8 mouse cellular contexts compared by ENCODE assay signal in genomic region chr6:65042491-65043171, GRCm38 (mm10). TPM values are rescaled to one million over a fixed set of nuclear protein-coding genes. Genes with fewer than 3 reads are reported as not detected.
A peak's percentile ranks its signal among the peaks of the same experiment; 100 is the strongest.
DNase-seq lines count a peak whose midpoint lies in the region; ATAC-seq and TF ChIP-seq lines count a peak whose summit lies in the region.

TSS of gene Smarcad1 (plus strand) at chr6:65042583.

- peaks cover 34% of the 10 kb centered on the region for H3K36me3 ChIP-seq in kidney, embryonic 14.5 days (ENCODE audit: control insufficient read depth, insufficient read depth, low read length)
- H3K36me3 ChIP-seq in limb, embryonic 15.5 days: peaks cover 26% of the 10 kb centered on the region

- ATAC-seq in kidney, embryonic 14.5 days (ENCODE audit: low FRiP score, low TSS enrichment): peak; percentile 93
- ATAC-seq in limb, embryonic 15.5 days (ENCODE audit: insufficient number of reproducible peaks, low FRiP score, low TSS enrichment, low read depth): peak; percentile 90

- peak within 1 kb of the TSS; percentile 88 for H3K4me2 ChIP-seq in kidney, embryonic 14.5 days (replicated peaks; ENCODE audit: low read depth, low read length)
- H3K4me2 ChIP-seq in limb, embryonic 15.5 days: peak within 1 kb of the TSS; percentile 66

- H3K4me1 ChIP-seq in bone marrow macrophage, adult 2 months (ENCODE audit: control insufficient read depth, insufficient read depth, low read length): peaks cover 9% of the 10 kb centered on the region
- peaks cover 2% of the 10 kb centered on the region; the same call in 1 of the 2 replicates for H3K4me1 ChIP-seq in embryonic fibroblast, embryonic 13.5 days (ENCODE audit: control insufficient read depth, insufficient read depth, low read length)
- peaks cover 5% of the 10 kb centered on the region; the same call in 1 of the 2 replicates for H3K4me1 ChIP-seq in kidney, embryonic 14.5 days (ENCODE audit: control insufficient read depth, insufficient read depth, low read length)
- H3K4me1 ChIP-seq in limb, embryonic 15.5 days: peaks cover 7% of the 10 kb centered on the region

- TF ChIP-seq CTCF in bone marrow macrophage, adult 2 months (IDR thresholded peaks at IDR 0.05; ENCODE audit: low read depth, low read length): no peak
- TF ChIP-seq CTCF in embryonic fibroblast, embryonic 13.5 days (IDR thresholded peaks at IDR 0.05; ENCODE audit: borderline replicate concordance, insufficient read depth, low read length): no peak

- DNase-seq in A20 (ENCODE audit: low read depth, low spot score): peak; percentile 89
- DNase-seq in heart, adult 9 months (ENCODE audit: low spot score in 2 of 2): peak; percentile 87 to 92
- peak; percentile 62 to 87 for DNase-seq in monocyte, adult 2 months (ENCODE audit: low read depth in 1 of 2, low spot score in 2 of 2)
- peak; percentile 76 to 82 for DNase-seq in spleen, postnatal 36 days (ENCODE audit: low spot score in 2 of 2)

- peak within 1 kb of the TSS; percentile 86 for H3K4me3 ChIP-seq in bone marrow macrophage, adult 2 months (ENCODE audit: insufficient read depth, low read length)
- peak within 1 kb of the TSS; percentile 92 for H3K4me3 ChIP-seq in embryonic fibroblast, embryonic 13.5 days (ENCODE audit: insufficient read depth, low read length)
- peak within 1 kb of the TSS; percentile 81 for H3K4me3 ChIP-seq in kidney, embryonic 14.5 days (ENCODE audit: low read length)
- H3K4me3 ChIP-seq in limb, embryonic 15.5 days: peak within 1 kb of the TSS; percentile 85

- peak within 1 kb of the TSS; percentile 97 for H3K9ac ChIP-seq in kidney, embryonic 14.5 days (ENCODE audit: low read depth, low read length)
- peak within 1 kb of the TSS; percentile 95 for H3K9ac ChIP-seq in limb, embryonic 15.5 days

- under 1% methylated on average over 78 of the region's 81 CpGs for WGBS in kidney, embryonic 14.5 days
- under 1% methylated on average over 80 of the region's 81 CpGs for WGBS in limb, embryonic 15.5 days

- peak within 1 kb of the TSS; percentile 86 for H3K27ac ChIP-seq in bone marrow macrophage, adult 2 months (ENCODE audit: insufficient read depth, low read depth, low read length)
- peak within 1 kb of the TSS; percentile 92 for H3K27ac ChIP-seq in embryonic fibroblast, embryonic 13.5 days (ENCODE audit: insufficient read depth, low read length)
- H3K27ac ChIP-seq in kidney, embryonic 14.5 days (ENCODE audit: low read depth, low read length): peak within 1 kb of the TSS; percentile 94
- peak within 1 kb of the TSS; percentile 97 for H3K27ac ChIP-seq in limb, embryonic 15.5 days

- no peaks in the 10 kb centered on the region for H3K9me3 ChIP-seq in kidney, embryonic 14.5 days (ENCODE audit: control insufficient read depth, low read length)
- no peaks in the 10 kb centered on the region for H3K9me3 ChIP-seq in limb, embryonic 15.5 days

- no peak for TF ChIP-seq POLR2A in bone marrow macrophage, adult 2 months (IDR thresholded peaks at IDR 0.05; ENCODE audit: borderline replicate concordance, low read depth, low read length)
- peak; percentile 63 for TF ChIP-seq POLR2A in embryonic fibroblast, embryonic 13.5 days (IDR thresholded peaks at IDR 0.05; ENCODE audit: low read depth, low read length)

- no peaks in the 10 kb centered on the region for H3K27me3 ChIP-seq in kidney, embryonic 14.5 days (ENCODE audit: control insufficient read depth, insufficient read depth, low read length)
- H3K27me3 ChIP-seq in limb, embryonic 15.5 days: no peaks in the 10 kb centered on the region

RNA-seq across cellular contexts. Expression of gene Smarcad1, which starts in this region (rescaled TPM):
- 25.6 and 39.4 TPM in 2 replicates for polyA plus RNA-seq in bone marrow macrophage, adult 2 months (2012; ENCODE audit: insufficient read depth, insufficient read length, missing spikeins)
- 49.7 and 53.0 TPM in 2 replicates for polyA plus RNA-seq in embryonic fibroblast, embryonic 13.5 days (2011; ENCODE audit: insufficient read length, low read depth, missing spikeins)
- 60.5 and 107 TPM in 2 replicates for polyA plus RNA-seq in kidney, embryonic 14.5 days (2014; fragmentation: Nextera tagmentation; extraction: Ambion mirVana)
- 46.1 and 54.1 TPM in 2 replicates for polyA plus RNA-seq in limb, embryonic 15.5 days (2015; fragmentation: Nextera tagmentation; extraction: Ambion mirVana)

Comparison
In these comparisons a context has a peak if more than half of its experiments do, and no peak if none do; other contexts are left out.
1. Peak in every context shown above with its lines: DNase-seq, ATAC-seq, H3K4me3 ChIP-seq and H3K27ac ChIP-seq.